Comparison of ENCODE assay signal across 19 mouse cellular contexts in the genomic region with DNA sequence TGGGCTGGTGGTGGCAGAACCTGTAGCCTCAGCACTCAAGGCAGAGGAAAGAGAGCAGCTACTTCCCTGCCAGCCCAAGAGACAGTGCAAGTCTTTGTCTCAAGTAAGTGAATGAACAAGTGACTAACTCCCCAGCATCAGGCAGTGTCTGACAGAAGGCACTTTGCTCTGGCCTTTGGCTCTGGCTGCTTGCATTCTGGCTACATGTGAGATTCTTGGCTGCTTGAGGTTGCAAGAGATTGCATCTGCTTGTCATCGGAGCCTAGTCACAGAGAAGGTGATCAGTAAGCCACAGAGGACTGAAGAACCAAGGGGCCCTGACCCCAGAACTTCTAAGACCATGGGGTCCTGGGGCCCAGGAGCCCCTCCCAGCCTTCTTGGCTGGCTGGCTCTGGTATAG. TPM values are rescaled to one million over a fixed set of nuclear protein-coding genes. Genes with fewer than 3 reads are reported as not detected.
DNase-seq lines count a peak whose midpoint lies in the region; ATAC-seq and TF ChIP-seq lines count a peak whose summit lies in the region.
"Had no signal": no experiment of that assay in that cellular context is flagged by ENCODE, and none has a peak within 500 bp of the region (broad histone marks: within the 10 kb centered on the region; RNA-seq: fewer than 3 reads in every experiment).

No protein-coding gene starts in this region.

- ATAC-seq in hindbrain, embryonic 12.5 days (ENCODE audit: low FRiP score), result no peak
- no peak for ATAC-seq in midbrain, embryonic 11.5 days (ENCODE audit: low FRiP score)
- no peak for ATAC-seq in liver, embryonic 12.5 days
- ATAC-seq in lung, postnatal 0 days, result no peak
- ATAC-seq: forebrain, embryonic 16.5 days had no signal

- TF ChIP-seq EP300 in lung, postnatal 0 days (IDR thresholded peaks at IDR 0.05), result no peak

- H3K4me2 ChIP-seq in hindbrain, embryonic 12.5 days (replicated peaks), result no peak overlapping the region
- no peak overlapping the region for H3K4me2 ChIP-seq in midbrain, embryonic 11.5 days
- H3K4me2 ChIP-seq in liver, embryonic 12.5 days, result no peak overlapping the region
- no peak overlapping the region for H3K4me2 ChIP-seq in lung, postnatal 0 days (replicated peaks; ENCODE audit: low read depth, low read length)
- H3K4me2 ChIP-seq: embryonic facial prominence, embryonic 13.5 days; forebrain, embryonic 12.5 days; heart, embryonic 11.5 days; heart, embryonic 15.5 days had no signal

- no peak for TF ChIP-seq CTCF in lung, postnatal 0 days (IDR thresholded peaks at IDR 0.05)

- DNase-seq in hindbrain, embryonic 10.5 days (ENCODE audit: low spot score), result no peak
- DNase-seq in midbrain, embryonic 10.5 days (ENCODE audit: low spot score), result no peak
- DNase-seq in midbrain, embryonic 11.5 days (ENCODE audit: low spot score, missing footprints), result no peak
- DNase-seq in MN1 (ENCODE audit: low spot score), result peak; percentile 33
- DNase-seq in lung, postnatal 0 days (ENCODE audit: low spot score), result no peak
- DNase-seq: adrenal gland, postnatal 10 days; cerebellum, adult 11 months; cerebellum, adult 9-10 months; cerebellum, postnatal 36 days; gastrocnemius, postnatal 14 days; heart, adult 2 months; heart, postnatal 14 days had no signal

- H3K9me3 ChIP-seq in hindbrain, embryonic 10.5 days, result no peaks in the 10 kb centered on the region
- no peaks in the 10 kb centered on the region for H3K9me3 ChIP-seq in hindbrain, embryonic 12.5 days (replicated peaks)
- H3K9me3 ChIP-seq in midbrain, embryonic 10.5 days (replicated peaks), result no peaks in the 10 kb centered on the region
- no peaks in the 10 kb centered on the region for H3K9me3 ChIP-seq in midbrain, embryonic 11.5 days (ENCODE audit: control insufficient read depth, low read length)
- H3K9me3 ChIP-seq in liver, embryonic 12.5 days (replicated peaks), result no peaks in the 10 kb centered on the region
- no peaks in the 10 kb centered on the region for H3K9me3 ChIP-seq in lung, postnatal 0 days (ENCODE audit: low read length)
- H3K9me3 ChIP-seq: embryonic facial prominence, embryonic 13.5 days; forebrain, embryonic 12.5 days; heart, embryonic 15.5 days had no signal

- H3K36me3 ChIP-seq in hindbrain, embryonic 10.5 days, result no peaks in the 10 kb centered on the region
- no peaks in the 10 kb centered on the region for H3K36me3 ChIP-seq in hindbrain, embryonic 12.5 days
- H3K36me3 ChIP-seq in midbrain, embryonic 10.5 days, result no peaks in the 10 kb centered on the region
- H3K36me3 ChIP-seq in midbrain, embryonic 11.5 days (ENCODE audit: control insufficient read depth, insufficient read depth, low read length), result no peaks in the 10 kb centered on the region
- no peaks in the 10 kb centered on the region for H3K36me3 ChIP-seq in liver, embryonic 12.5 days
- no peaks in the 10 kb centered on the region for H3K36me3 ChIP-seq in lung, postnatal 0 days (ENCODE audit: insufficient read depth, low read length)
- H3K36me3 ChIP-seq: embryonic facial prominence, embryonic 13.5 days; forebrain, embryonic 12.5 days; heart, embryonic 15.5 days had no signal

- WGBS in hindbrain, embryonic 10.5 days, result 59% methylated on average over 1 of the region's 1 CpGs
- WGBS in hindbrain, embryonic 12.5 days, result 78% methylated on average over 1 of the region's 1 CpGs
- WGBS in midbrain, embryonic 10.5 days, result 84% methylated on average over 1 of the region's 1 CpGs
- 79% methylated on average over 1 of the region's 1 CpGs for WGBS in midbrain, embryonic 11.5 days
- 48% methylated on average over 1 of the region's 1 CpGs for WGBS in liver, embryonic 12.5 days (ENCODE audit: insufficient replicate concordance)
- 89% methylated on average over 1 of the region's 1 CpGs for WGBS in lung, postnatal 0 days

- peaks cover 86% of the 10 kb centered on the region for H3K27me3 ChIP-seq in hindbrain, embryonic 10.5 days (ENCODE audit: insufficient read depth, poor library complexity, severe bottlenecking)
- peaks cover 5% of the 10 kb centered on the region for H3K27me3 ChIP-seq in hindbrain, embryonic 12.5 days
- peaks cover 77% of the 10 kb centered on the region for H3K27me3 ChIP-seq in midbrain, embryonic 10.5 days (ENCODE audit: low read depth, poor library complexity, severe bottlenecking)
- H3K27me3 ChIP-seq in midbrain, embryonic 11.5 days (ENCODE audit: control insufficient read depth, insufficient read depth, low read length), result no peaks in the 10 kb centered on the region
- peaks cover 7% of the 10 kb centered on the region; the same call in 1 of the 2 replicates for H3K27me3 ChIP-seq in liver, embryonic 12.5 days (replicated peaks)
- no peaks in the 10 kb centered on the region for H3K27me3 ChIP-seq in lung, postnatal 0 days (replicated peaks; ENCODE audit: insufficient read depth, low read length)
- H3K27me3 ChIP-seq: forebrain, embryonic 12.5 days had no signal

- peak overlapping the region; percentile 59; the same call in 1 of the 2 replicates for H3K27ac ChIP-seq in hindbrain, embryonic 10.5 days
- H3K27ac ChIP-seq in hindbrain, embryonic 12.5 days, result no peak overlapping the region
- H3K27ac ChIP-seq in midbrain, embryonic 10.5 days (replicated peaks), result peak overlapping the region; percentile 49; the same call in 1 of the 2 replicates
- no peak overlapping the region for H3K27ac ChIP-seq in midbrain, embryonic 11.5 days (ENCODE audit: low read depth, low read length)
- H3K27ac ChIP-seq in liver, embryonic 12.5 days, result no peak overlapping the region
- H3K27ac ChIP-seq in lung, postnatal 0 days (ENCODE audit: low read length), result no peak overlapping the region
- H3K27ac ChIP-seq: embryonic facial prominence, embryonic 13.5 days; forebrain, embryonic 12.5 days; heart, adult 2 months; heart, embryonic 15.5 days had no signal

- H3K4me1 ChIP-seq in hindbrain, embryonic 10.5 days (replicated peaks), result peaks cover 60% of the 10 kb centered on the region
- H3K4me1 ChIP-seq in hindbrain, embryonic 12.5 days, result peaks cover 42% of the 10 kb centered on the region
- H3K4me1 ChIP-seq in midbrain, embryonic 10.5 days, result peaks cover 64% of the 10 kb centered on the region
- peaks cover 23% of the 10 kb centered on the region for H3K4me1 ChIP-seq in midbrain, embryonic 11.5 days (ENCODE audit: control insufficient read depth, insufficient read depth, low read length)
- no peaks in the 10 kb centered on the region for H3K4me1 ChIP-seq in liver, embryonic 12.5 days
- H3K4me1 ChIP-seq in lung, postnatal 0 days (ENCODE audit: insufficient read depth, low read depth, low read length), result no peaks in the 10 kb centered on the region
- H3K4me1 ChIP-seq: heart, embryonic 15.5 days had no signal

- H3K4me3 ChIP-seq in hindbrain, embryonic 10.5 days, result no peak overlapping the region
- H3K4me3 ChIP-seq in hindbrain, embryonic 12.5 days, result no peak overlapping the region
- H3K4me3 ChIP-seq in midbrain, embryonic 10.5 days, result no peak overlapping the region
- H3K4me3 ChIP-seq in midbrain, embryonic 11.5 days (ENCODE audit: low read depth, low read length), result no peak overlapping the region
- H3K4me3 ChIP-seq in liver, embryonic 12.5 days, result no peak overlapping the region
- H3K4me3 ChIP-seq in lung, postnatal 0 days (ENCODE audit: low read depth, low read length), result no peak overlapping the region
- H3K4me3 ChIP-seq: embryonic facial prominence, embryonic 13.5 days; forebrain, embryonic 12.5 days; heart, adult 2 months; heart, embryonic 15.5 days had no signal

- no peak overlapping the region for H3K9ac ChIP-seq in hindbrain, embryonic 12.5 days
- no peak overlapping the region; the same call in 1 of the 2 replicates for H3K9ac ChIP-seq in midbrain, embryonic 11.5 days (ENCODE audit: low read length)
- H3K9ac ChIP-seq in liver, embryonic 12.5 days, result no peak overlapping the region
- H3K9ac ChIP-seq in lung, postnatal 0 days (replicated peaks; ENCODE audit: low read depth), result no peak overlapping the region
- H3K9ac ChIP-seq: embryonic facial prominence, embryonic 13.5 days; forebrain, embryonic 12.5 days; heart, embryonic 15.5 days had no signal

RNA-seq across cellular contexts. Expression of a gene that starts 59.5 kb away (rescaled TPM):
- 13.9 and 18.0 TPM in 2 replicates for polyA plus RNA-seq in hindbrain, embryonic 10.5 days (2016; fragmentation: Nextera tagmentation; extraction: Ambion mirVana)
- polyA plus RNA-seq in hindbrain, embryonic 12.5 days (2016; fragmentation: Nextera tagmentation; extraction: Ambion mirVana), result 28.9 and 31.9 TPM in 2 replicates
- polyA plus RNA-seq in midbrain, embryonic 10.5 days (2016; fragmentation: Nextera tagmentation; extraction: Ambion mirVana), result 12.8 and 13.4 TPM in 2 replicates
- 8.8 and 10.2 TPM in 2 replicates for polyA plus RNA-seq in midbrain, embryonic 11.5 days (2014; fragmentation: Nextera tagmentation; extraction: Ambion mirVana)
- 0.07 and 0.10 TPM in 2 replicates for polyA plus RNA-seq in liver, embryonic 12.5 days (2016; fragmentation: Nextera tagmentation; extraction: Ambion mirVana)
- polyA plus RNA-seq in lung, postnatal 0 days (2015; fragmentation: Nextera tagmentation; extraction: Ambion mirVana), result 0.10 and 0.16 TPM in 2 replicates

Comparison
In these comparisons a context has a peak if more than half of its experiments do, and no peak if none do; other contexts are left out.
1. H3K27ac ChIP-seq: peak in hindbrain, embryonic 10.5 days (single experiment) and midbrain, embryonic 10.5 days (single experiment); none in hindbrain, embryonic 12.5 days (single experiment), midbrain, embryonic 11.5 days (single experiment), liver, embryonic 12.5 days (single experiment) and lung, postnatal 0 days (single experiment).